Mouse (Mus musculus): ENCODE measurements at regions not wholly inside any gene's neighbourhood (a gene's known extent, or its start where the extent isn't known, plus 50 kb on each side); places are given as distances from the start of the nearest gene placed in this dataset.

DNA sequence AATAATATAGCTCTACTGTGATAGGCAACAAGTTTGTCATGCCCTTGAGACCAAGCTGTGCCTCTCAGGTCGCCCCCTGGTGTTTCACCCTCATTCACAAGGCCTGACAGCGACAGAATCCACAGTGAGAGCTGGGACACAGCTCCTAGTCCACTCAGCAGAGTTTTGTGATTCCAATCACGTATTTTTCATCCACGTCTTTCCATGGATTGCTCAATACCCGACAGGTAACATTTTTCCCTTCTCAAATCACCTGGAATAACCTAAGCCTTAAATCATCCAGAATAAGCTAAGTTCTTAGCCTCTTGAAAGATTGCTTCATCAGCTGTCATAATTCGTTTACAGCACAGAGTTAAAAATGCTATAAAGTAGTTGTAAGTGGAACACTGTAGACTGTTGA, 211.3 kb downstream of the Ccdc91 start:
- DNase-seq (ENCODE audit: low spot score) = no peak

DNA sequence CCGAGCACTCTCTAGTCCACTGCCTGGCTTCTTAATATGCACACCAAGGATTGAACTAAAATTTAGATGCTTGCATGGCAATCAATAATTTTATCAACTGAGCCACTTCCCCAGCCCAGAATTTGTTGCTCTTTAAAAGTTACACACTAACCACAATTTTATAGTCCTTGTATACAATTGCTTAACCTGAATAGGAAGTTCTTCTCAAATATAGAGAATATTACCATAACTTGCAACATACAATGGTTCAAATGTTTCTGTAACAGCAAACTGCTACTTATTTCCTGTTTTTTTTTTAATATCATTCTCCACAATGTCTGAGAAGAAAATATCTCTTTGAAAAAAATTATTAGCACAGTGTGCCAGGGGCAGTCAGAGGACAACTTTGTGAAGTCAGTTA, 222.6 kb downstream of the Ccdc91 start:
- DNase-seq (ENCODE audit: low spot score) = no peak

DNA sequence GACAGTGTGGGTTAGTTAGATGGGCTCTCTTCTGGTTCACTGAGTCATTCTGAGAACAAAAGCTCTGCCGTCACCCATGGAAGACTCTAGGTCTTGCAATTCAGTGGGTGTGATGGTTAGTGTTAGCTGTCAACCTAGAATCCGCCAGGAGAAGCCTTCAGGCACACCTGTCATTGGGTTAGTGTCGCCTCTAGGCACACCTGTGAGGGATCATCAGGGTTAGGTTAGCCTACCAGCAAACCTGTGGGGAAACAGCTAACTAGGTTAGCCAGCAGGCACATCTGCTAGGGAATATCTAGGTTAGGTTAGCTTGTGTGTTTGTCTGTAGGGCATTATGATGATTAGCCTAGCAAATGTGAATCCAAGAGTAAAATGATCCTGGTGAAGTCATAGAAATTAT, 223.8 kb downstream of the Ccdc91 start:
- no peak for DNase-seq (ENCODE audit: low spot score)

DNA sequence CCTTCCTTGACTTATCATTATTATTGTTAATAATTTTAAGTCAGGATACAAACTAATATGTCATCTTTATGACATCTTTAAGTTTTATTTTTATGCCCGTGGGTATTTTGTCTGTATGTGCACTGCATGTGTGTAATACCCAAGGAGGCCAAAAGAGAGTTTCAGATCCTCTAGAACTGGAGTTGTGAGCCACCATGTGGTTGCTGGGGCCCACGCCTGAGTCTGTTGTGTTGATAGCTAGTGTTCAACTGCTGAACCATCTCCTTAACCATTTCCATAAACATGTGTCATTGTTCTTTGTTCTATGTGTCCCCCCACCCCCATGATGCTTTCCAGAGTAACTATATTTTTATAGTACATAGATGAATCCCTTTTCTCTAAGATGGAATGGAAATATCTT, 225.0 kb downstream of the Ccdc91 start:
- no peak for DNase-seq (ENCODE audit: low spot score)

DNA sequence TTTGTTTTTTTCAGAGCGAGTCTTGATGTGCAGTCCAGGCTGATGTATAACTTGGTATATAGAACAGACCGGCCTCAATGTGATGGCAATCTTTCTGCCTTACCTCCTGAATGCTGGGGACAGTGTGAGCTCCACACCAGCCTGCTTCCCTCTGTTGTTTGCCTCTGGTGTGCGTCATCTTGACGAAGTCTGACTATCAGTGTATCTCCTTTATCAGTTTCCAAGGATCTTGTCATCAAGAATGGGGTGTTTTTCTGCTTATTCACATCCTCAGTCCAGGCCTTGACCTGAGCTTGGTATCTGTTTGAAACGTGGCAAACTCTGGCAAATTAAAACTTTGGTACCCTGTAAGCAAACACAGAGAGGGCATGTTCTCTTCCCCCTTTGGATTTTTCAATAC, 226.3 kb downstream of the Ccdc91 start:
- no peak for DNase-seq (ENCODE audit: low spot score)

DNA sequence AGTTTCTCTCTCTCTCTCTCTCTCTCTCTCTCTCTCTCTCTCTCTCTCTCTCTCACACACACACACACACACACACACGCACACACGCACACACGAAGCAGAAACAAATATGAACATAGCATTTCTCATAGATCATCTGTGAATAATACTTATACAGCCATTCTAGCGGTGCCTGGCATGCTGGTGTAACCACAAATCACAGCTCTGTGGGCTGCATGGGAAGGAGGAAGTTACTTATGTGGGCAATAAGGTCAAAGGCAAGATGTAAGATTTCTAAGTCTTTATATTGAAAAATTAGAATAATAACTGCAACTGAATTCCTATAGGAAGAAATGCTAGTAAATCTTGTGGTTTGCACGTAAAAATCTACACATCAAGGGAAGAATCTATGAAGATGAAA, 228.7 kb downstream of the Ccdc91 start:
- DNase-seq (ENCODE audit: low spot score) = no peak

DNA sequence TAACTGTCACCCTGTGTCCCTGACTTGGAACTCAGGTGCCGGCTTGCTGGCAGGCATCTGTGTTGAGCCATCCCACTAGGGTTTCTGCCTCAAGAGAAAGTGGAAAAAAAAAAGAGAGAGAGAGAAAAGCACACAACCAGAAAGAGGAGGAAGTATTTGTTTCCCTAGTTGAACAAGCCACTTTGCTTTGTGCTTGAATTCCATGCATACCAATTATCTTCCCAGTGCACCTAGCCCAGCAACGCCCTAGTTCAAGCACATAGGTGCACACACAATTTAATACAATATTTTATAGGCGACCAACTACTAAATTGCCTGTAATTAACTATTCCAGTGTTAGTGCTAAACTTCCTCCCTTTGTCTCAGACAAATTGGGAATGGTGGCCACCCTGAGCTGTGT, 230.3 kb downstream of the Ccdc91 start:
- no peak for DNase-seq (ENCODE audit: low spot score)

DNA sequence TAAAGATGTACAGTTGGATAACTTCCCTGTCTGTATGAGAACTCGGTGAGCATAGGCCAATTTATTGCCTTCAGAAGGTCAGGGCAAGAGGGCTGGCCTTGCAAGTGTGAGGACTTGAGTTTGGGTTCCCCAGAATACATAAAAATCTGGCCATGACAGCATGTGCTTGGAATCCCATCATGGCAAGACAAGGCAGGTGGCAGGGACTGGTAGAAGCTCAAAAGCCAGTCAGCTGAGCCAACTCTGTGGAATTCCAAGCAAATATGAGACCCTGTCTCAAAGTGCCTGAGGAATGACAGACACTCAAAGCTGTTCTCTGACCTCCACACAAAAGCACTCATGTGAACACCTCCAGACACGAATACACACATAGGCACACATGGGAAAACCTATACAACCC, 231.1 kb downstream of the Ccdc91 start:
- DNase-seq (ENCODE audit: low spot score) = no peak

DNA sequence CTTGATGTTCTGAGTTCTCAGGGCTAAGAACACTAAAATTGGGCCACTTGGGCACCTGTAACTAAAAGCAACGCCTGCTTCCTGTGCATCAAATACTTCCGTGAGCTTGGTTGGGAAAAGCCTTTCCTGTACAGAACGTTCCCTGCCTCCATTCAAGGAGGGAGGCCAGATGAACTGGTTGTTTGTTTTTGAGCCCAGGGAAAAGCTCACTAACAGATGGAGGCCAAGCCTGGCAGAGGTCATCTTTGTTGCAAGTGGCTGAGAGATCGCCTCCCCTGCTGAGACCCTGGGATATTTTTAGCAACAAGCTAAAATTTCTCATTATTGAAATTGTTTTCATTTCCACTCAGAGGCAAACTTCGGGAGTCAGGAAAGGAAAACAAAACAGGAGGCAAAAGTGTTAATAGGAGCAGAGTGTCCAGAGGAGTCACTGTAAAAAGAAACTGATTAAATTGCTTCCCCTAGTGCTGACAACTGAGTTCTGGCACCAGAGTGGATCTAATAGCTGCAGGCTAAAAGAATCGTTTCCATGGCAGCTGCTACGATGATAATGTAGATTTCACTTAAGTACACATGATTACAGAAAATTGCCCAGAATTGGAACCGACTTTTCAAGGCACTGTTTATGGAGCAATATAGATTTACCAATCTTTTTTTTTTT, 242.6 kb downstream of the Ccdc91 start:
- peak; percentile 96 for DNase-seq (ENCODE audit: low spot score)

DNA sequence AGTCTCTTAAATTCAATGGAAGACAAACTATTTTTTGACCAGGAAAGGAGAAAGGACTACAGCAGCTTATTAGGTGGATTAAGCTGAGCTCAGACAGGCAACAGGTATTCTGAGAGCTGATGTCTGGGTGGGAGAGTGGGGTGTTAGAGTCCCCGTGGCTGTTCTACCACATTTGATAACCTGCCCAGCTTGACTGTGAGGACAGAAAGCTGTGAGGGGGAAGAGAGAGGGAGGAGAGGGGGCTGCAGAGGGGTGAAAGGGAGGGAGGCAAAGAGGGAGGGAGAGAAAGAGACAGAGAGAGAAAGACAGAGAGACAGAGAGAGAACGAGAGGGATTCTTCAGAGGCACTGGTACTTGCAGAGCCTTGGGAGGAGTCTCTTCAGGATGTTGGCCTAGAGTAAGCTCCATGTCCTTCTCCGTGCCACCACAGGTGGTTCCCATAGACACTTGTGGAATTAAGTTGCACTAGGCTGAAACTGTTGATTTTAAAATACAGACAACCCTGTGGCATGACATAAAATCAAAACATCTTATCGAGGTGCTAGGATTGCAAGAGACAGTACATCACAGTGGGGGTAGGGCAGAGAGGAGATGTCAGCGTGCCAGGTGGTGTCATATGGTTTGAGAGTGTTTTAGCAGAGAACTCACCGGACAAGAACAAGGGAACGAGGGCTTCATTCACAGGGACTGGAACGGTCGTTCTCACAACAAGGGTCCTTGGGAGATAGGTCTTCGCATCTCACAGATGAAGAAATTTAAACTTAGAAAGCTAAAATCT, 243.3 kb downstream of the Ccdc91 start:
- DNase-seq (ENCODE audit: low spot score) = peak; percentile 34

DNA sequence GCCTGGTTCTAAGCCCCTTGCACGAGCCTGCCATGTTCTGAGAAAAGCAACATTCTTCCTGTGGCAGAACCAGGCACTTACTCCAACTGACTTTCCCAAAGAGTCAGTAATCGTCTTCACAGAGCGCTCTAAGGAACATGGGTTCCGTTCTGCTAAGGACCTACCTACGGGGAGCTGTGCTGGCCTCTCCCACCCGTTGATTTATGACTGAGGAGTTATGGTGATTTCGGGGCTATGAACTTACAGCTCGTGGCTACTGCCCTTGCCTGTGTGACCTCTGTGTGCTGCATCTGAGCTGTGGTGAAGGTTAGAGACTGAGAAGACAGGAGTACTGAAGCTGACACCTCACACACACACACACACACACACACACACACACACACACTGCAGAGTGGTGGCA, 243.9 kb downstream of the Ccdc91 start:
- no peak for DNase-seq (ENCODE audit: low spot score)

DNA sequence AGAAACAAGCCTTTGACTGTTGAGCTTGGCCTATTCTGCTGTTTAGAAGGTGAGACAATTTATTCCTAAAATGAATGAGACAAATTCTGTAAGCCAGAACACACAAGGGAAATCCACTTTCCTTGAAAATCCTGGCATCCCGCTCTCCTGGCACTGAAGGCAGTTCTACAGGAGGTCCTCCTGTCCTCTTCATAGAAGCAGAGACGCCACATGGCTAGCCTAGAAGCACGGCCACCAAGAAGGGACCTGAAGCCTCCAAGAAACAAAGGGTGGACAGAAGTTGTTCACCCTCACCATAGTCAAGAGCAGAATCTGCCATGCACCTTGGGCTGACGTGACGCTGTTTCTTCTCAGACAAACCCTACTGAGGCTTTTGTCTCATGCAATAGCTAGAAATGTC, 247.7 kb downstream of the Ccdc91 start:
- no peak for DNase-seq (ENCODE audit: low spot score)

DNA sequence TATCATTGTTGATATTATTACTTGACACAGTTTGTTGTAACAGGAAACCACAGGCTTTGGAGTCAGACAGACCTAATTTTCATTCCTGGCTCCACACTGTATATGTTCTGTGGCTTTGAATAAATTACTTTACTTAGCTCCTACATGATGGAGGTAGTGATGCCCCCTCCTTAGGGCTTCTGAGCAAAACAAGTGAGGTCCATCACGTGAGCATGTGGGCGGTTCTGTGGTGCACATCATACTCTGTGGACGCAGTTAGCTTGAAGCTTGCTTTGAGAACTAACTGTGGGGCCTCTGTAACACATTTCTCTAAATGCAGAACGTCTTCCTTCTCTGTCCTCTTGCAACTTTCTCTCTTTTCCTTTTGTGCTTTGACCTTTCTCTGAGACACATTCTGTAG, 251.4 kb downstream of the Ccdc91 start:
- DNase-seq (ENCODE audit: low spot score) = no peak

DNA sequence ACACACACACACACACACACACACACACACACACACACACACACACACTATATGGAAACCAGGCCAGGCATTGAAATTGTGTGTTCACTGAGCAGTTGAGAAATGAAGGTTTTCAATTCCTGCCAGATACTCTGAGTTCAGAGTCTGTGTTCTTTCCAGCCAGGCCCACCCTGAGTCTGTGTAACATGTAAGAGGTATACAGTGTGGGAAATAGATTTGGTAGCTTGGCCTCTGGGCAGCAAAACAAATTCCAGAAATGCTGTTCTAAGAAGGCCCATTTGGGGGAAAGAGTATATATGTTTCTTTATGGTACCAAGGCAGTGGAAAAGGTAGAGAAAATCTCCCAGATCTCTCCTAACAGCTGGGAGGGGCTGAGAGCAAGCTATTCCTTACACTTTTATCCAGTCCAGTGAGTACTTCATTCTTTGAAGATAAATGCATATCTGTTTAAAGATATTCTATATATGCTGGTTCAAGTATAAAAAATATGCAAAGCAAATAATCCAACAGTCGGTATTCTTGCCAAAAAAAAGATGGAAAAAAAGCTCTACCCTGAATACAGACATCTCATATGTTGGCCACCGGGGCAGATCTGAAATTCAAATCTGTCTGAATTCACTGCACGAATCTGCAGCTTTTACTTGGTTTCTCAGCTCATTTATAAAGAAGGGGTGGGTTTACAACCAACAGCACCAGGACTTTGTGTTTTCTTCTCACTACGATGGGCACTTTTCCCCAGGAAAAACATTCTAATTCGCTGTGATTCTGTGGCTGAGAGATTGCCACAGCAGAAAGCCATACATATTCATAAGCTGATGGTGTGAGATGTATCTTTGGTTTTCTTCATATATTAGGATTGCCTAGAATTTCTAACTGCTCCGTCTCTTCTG, 252.3 kb downstream of the Ccdc91 start:
- DNase-seq (ENCODE audit: low spot score) = no peak

DNA sequence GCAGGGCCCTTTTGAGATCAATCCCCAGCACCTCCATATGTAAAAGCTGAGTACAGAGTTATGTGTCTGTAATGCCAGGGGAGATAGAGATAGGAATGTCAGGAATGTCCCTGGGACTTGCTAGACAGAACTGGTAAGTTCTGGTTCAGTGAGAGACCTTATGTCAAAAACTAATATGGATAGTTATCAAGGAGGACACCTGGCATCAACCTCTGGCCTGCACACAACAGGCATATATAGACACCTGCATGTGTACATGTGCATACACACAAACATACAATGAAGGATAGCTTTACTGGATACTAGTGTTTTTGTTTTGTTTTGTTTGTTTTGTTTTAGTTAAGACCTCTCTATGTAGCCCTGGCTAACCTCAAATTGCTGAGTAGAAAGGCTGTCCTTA, 254.1 kb downstream of the Ccdc91 start:
- DNase-seq (ENCODE audit: low spot score) = no peak

DNA sequence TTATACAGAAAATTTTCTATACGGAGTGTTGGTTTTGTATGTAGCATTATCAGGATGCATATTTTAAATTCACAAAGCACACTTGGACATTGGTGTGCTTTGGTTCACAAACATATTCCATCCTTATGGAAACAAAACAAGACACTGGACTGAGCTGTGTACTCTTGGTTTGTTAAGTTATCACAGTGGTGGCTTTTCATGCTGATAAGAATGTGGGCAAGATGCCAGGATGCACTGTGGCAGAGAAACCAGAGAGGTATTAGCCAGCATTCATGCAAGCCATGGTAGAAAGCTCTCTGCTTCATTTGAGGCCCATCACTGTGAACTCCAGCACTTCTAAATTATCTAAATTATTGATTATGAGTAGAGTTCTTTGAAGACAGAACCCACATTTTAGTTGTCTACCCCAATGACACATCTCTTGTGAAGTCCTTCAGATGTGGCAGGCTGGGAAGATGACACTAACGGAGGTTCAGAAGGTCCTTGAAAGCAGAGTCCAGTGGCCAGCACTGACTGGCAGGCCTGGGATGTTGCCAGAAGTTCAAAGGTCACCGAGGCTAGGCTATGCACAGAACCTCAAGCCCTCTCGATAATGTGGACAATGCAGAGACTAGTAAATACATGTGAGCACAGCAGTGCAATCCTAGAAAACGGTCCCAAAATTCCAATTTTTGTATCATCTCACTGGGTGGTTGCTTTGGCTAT, 263.1 kb downstream of the Ccdc91 start:
- no peak for DNase-seq (ENCODE audit: low spot score)

DNA sequence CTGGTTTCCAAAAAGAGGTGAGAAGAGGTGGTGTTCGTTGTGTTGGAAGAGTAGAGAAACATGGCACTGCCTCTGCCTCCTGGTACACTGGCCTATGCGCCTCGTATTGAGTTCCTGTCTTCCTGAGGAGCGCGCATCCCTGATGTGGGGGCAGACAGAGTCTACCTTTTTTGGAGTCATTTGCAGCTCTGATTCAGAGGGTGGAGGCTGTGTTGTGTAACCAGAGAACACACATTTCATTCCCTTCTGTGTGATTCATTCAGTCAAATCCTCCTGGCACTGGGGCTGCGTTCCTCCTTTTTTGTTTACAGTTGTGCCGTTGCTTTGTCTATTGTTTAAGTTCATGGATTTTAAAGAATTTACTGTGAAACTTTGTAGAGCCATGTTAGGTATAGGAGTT, 265.8 kb downstream of the Ccdc91 start:
- no peak for DNase-seq (ENCODE audit: low spot score)

DNA sequence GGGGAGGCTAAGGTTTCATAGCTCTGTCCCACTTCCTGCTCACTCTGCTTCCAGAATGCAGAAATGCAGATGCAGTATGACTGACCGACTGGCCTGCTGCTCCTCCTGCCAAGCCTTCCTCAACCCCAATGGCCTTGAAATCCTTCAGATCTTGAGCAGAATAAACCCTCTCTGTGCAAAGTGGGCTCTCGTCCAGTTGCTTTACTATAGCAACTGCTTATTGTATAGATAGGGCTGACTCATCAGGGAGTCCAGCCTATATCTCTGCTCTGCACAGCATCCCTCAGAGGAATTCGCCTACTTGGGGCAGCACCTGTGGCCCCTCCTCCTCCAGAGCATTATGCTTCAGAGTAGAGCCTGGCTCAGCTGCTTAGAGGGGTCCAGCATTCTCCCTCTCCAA, 268.5 kb downstream of the Ccdc91 start:
- DNase-seq (ENCODE audit: low spot score) = no peak

DNA sequence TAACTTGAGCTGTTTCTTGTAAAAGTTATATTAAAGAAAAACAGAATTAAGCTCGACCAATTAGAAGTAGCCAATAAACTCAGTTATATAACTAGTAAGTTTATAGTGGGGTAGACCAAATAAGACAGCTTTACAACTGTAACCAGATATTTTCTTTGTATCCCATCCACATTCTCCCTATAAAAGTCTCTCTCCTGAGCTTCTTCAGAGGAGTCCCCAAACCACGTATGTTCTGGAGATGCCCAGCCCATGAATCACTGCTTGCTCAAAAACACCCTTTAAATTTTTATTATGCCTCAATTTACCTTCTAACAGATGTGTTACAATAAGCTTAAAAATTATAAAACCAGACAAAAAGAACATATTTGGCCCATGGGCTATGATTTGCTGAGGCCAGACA, 270.1 kb downstream of the Ccdc91 start:
- DNase-seq (ENCODE audit: low spot score) = no peak

DNA sequence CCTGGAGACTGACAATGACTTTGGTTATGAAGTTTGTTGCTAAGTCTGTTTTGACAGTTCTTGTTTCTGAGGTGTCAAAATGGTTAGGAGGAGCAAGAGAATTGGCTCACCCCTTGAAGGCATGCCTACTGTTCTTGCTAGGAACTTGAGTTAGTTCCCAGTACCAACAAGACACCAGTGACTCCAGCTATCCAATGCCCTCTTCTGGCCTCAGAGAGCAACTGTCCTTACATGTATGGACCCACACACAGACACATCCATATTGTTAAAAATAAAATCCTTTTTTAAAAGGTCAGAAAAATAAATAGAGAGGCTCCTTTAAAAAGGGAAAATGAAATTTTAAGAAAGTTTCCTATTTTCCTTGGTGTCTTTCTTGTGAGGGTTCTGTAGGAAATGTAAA, 272.3 kb downstream of the Ccdc91 start:
- peak; percentile 38 for DNase-seq (ENCODE audit: low spot score)

DNA sequence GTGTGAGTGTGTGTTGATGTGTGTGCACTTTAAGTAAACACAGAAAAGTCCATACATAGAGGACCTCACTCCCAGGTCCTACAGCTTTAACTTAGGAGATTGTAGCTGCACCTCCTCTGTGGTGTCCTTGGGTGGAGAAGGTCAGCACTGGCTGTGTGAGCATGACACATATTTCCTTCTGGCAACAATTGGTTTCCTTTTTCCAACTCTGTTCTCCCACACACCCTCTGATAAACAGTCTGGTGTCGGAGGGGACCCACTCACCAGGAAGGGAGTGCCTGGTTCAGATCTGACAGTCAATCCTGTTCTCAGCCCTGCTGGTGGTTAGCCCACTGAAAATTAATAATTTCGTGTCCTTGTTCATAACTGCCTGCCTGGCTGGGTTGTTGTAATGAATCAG, 276.7 kb downstream of the Ccdc91 start:
- no peak for DNase-seq (ENCODE audit: low spot score)

DNA sequence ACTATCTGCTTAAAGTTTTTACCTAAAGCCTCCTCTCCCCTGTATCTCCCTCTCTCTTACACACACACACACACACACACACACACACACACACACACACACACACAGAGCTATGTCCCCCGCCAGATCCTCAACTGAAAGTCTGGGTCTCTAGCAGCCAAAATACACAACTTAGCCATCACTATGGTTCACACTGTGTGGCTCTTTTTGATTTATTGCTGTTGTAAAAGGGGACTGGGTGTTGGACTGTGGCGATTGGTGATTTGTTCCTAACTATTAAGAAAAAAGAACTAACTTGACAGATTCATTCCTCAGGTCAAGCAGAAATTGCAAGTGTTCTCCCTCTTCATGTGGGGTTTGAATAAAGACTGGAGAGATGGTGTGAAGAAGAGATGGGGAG, 278.2 kb downstream of the Ccdc91 start:
- DNase-seq (ENCODE audit: low spot score) = no peak
